Mouse (Mus musculus) embryonic facial prominence, embryonic 14.5 days (tissue): ENCODE measurements around the gene Wdr82. TPM values are rescaled to one million over a fixed set of nuclear protein-coding genes. Genes with fewer than 3 reads are reported as not detected.

Source experiments
- ATAC-seq: fragments of 200-750 bp; cut with Nextera tagmentation; 2 replicates; pipeline ENCODE4 v1.8.0; 2017; ENCODE audit warnings: low read depth, moderate number of reproducible peaks, moderate TSS enrichment
- DNase-seq: peaks from one replicate; pipeline ENCODE4 v3.0.0-alpha.2; 2015; ENCODE audit warnings: low spot score
- H3K27ac ChIP-seq: fragments of 300-500 bp; sonication (generic); replicated peaks from 2 replicates; pipeline ENCODE4 v1.5.1; 2014; ENCODE audit warnings: low read depth, mild to moderate bottlenecking, low read length, moderate library complexity
- H3K27me3 ChIP-seq: fragments of 300-500 bp; sonication (generic); replicated peaks from 2 replicates; pipeline ENCODE4 v1.6.1; 2014; ENCODE audit warnings: low read length; ENCODE audit not compliant: control insufficient read depth, insufficient read depth
- H3K36me3 ChIP-seq: fragments of 300-500 bp; sonication (generic); 2 replicates; pipeline ENCODE4 v1.6.1; 2014; ENCODE audit warnings: low read length, mixed read lengths; ENCODE audit not compliant: control insufficient read depth, insufficient read depth
- H3K4me1 ChIP-seq: fragments of 300-500 bp; sonication (generic); 2 replicates; pipeline ENCODE4 v1.6.1; 2014; ENCODE audit warnings: antibody characterized with exemption, low read length; ENCODE audit not compliant: control insufficient read depth, insufficient read depth
- H3K4me2 ChIP-seq: fragments of 300-500 bp; sonication (generic); 2 replicates; pipeline ENCODE4 v1.6.1; 2014; ENCODE audit warnings: low read depth, mild to moderate bottlenecking, low read length, moderate library complexity, mixed read lengths
- H3K4me3 ChIP-seq: fragments of 300-500 bp; sonication (generic); 2 replicates; pipeline ENCODE4 v1.5.1; 2014; ENCODE audit warnings: low read depth, mild to moderate bottlenecking, low read length
- H3K9ac ChIP-seq: fragments of 300-500 bp; sonication (generic); 2 replicates; pipeline ENCODE4 v1.6.1; 2014; ENCODE audit warnings: low read depth, mild to moderate bottlenecking, low read length, moderate library complexity, mixed read lengths
- H3K9me3 ChIP-seq: fragments of 300-500 bp; sonication (generic); 2 replicates; pipeline ENCODE4 v1.6.1; 2016; ENCODE audit warnings: low read length; ENCODE audit not compliant: control insufficient read depth
- WGBS: fragments of 180-500 bp; shearing (Covaris S2); extraction: QIAGEN DNeasy Blood & Tissue Kit; methylation state at CpG from one replicate; pipeline ENCODE4 v1.1.7; 2014; 5-methylcytosine and 5-hydroxymethylcytosine counted together
- polyA plus RNA-seq: library from polyadenylated mRNA; unstranded; fragments of >200 nt; fragmentation: Nextera tagmentation; extraction: Ambion mirVana; gene quantifications from 2 replicates; pipeline ENCODE4 v1.2.1, GENCODE M21; 2014

The Wdr82 gene
- polyA plus RNA-seq, 1 experiment from 2014 or later = 25.5 TPM

- Histone ChIP-seq H3K4me2 (no peak overlapping the region), H3K27me3 (no peaks in the 10 kb centered on the region), H3K36me3 (peaks cover 84% of the 10 kb centered on the region), H3K9me3 (no peaks in the 10 kb centered on the region), H3K4me1 (peaks cover 8% of the 10 kb centered on the region; the same call in 1 of the 2 replicates), H3K9ac (no peak overlapping the region), H3K4me3 (no peak overlapping the region), H3K27ac (no peak overlapping the region)
- no peak for ATAC-seq
- DNase-seq = no peak
- WGBS = 75% methylated on average over 2 of the region's 2 CpGs
Measured at GRCm38 (mm10) chr9:106179454-106179853, 8.7 kb downstream of the Wdr82 start.

GRCm38 (mm10) chr9:106179964-106180363 is 9.2 kb downstream of the Wdr82 start:
- no peak for ATAC-seq
- WGBS = 98% methylated on average over 3 of the region's 3 CpGs
- DNase-seq = no peak
- H3K4me1 ChIP-seq = 0 out of 2 replicates have a peak, but pooled peaks cover 4% of the 10 kb centered on the region
- H3K9ac ChIP-seq = no peak overlapping the region
- peaks cover 89% of the 10 kb centered on the region for H3K36me3 ChIP-seq
- H3K27me3 ChIP-seq = no peaks in the 10 kb centered on the region
- no peak overlapping the region for H3K4me2 ChIP-seq
- H3K9me3 ChIP-seq = no peaks in the 10 kb centered on the region
- no peak overlapping the region for H3K4me3 ChIP-seq
- H3K27ac ChIP-seq = no peak overlapping the region

- Histone ChIP-seq H3K27me3 (no peaks in the 10 kb centered on the region), H3K4me3 (no peak overlapping the region), H3K4me1 (no peaks in the 10 kb centered on the region), H3K36me3 (peaks cover 100% of the 10 kb centered on the region), H3K4me2 (no peak overlapping the region), H3K9ac (no peak overlapping the region), H3K27ac (no peak overlapping the region), H3K9me3 (no peaks in the 10 kb centered on the region)
- no peak for ATAC-seq
- WGBS = 88% methylated on average over 4 of the region's 4 CpGs
- no peak for DNase-seq
Measured at GRCm38 (mm10) chr9:106182146-106182545, 11.4 kb downstream of the Wdr82 start.

GRCm38 (mm10) chr9:106183996-106184395 is 13.3 kb downstream of the Wdr82 start:
- Histone ChIP-seq H3K9ac (no peak overlapping the region), H3K4me3 (no peak overlapping the region), H3K36me3 (peaks cover 99% of the 10 kb centered on the region), H3K4me2 (no peak overlapping the region), H3K4me1 (no peaks in the 10 kb centered on the region), H3K27me3 (no peaks in the 10 kb centered on the region), H3K27ac (no peak overlapping the region), H3K9me3 (no peaks in the 10 kb centered on the region)
- 89% methylated on average over 5 of the region's 5 CpGs for WGBS
- no peak for DNase-seq
- no peak for ATAC-seq

GRCm38 (mm10) chr9:106191355-106191754 is 20.6 kb downstream of the Wdr82 start:
- H3K27me3 ChIP-seq = no peaks in the 10 kb centered on the region
- WGBS = 100% methylated on average over 1 of the region's 1 CpGs
- H3K36me3 ChIP-seq = peaks cover 83% of the 10 kb centered on the region
- DNase-seq (no peak), ATAC-seq (no peak)
- no peak overlapping the region for H3K4me2 ChIP-seq
- no peak overlapping the region for H3K4me3 ChIP-seq
- H3K9ac ChIP-seq = no peak overlapping the region
- no peaks in the 10 kb centered on the region for H3K4me1 ChIP-seq
- no peaks in the 10 kb centered on the region for H3K9me3 ChIP-seq
- H3K27ac ChIP-seq = no peak overlapping the region

GRCm38 (mm10) chr9:106192024-106192423 is 21.3 kb downstream of the Wdr82 start:
- H3K36me3 ChIP-seq = peaks cover 83% of the 10 kb centered on the region
- no peak overlapping the region for H3K4me2 ChIP-seq

GRCm38 (mm10) chr9:106192998-106193397 is 22.3 kb downstream of the Wdr82 start:
- Histone ChIP-seq H3K4me2 (no peak overlapping the region), H3K9me3 (no peaks in the 10 kb centered on the region), H3K4me1 (peaks cover 4% of the 10 kb centered on the region; the same call in 1 of the 2 replicates), H3K36me3 (peaks cover 74% of the 10 kb centered on the region), H3K4me3 (no peak overlapping the region), H3K27ac (no peak overlapping the region), H3K9ac (no peak overlapping the region), H3K27me3 (no peaks in the 10 kb centered on the region)
- ATAC-seq (no peak), DNase-seq (no peak)
- 82% methylated on average over 1 of the region's 1 CpGs for WGBS

More at GRCm38 (mm10) chr9:106192024-106192423, 21.3 kb downstream of the Wdr82 start:
- no peaks in the 10 kb centered on the region for H3K4me1 ChIP-seq
- H3K27me3 ChIP-seq = no peaks in the 10 kb centered on the region
- H3K4me3 ChIP-seq = no peak overlapping the region
- H3K27ac ChIP-seq = no peak overlapping the region
- DNase-seq (no peak), ATAC-seq (no peak)
- 91% methylated on average over 8 of the region's 8 CpGs for WGBS
- H3K9ac ChIP-seq = no peak overlapping the region
- no peaks in the 10 kb centered on the region for H3K9me3 ChIP-seq

GRCm38 (mm10) chr9:106193930-106194807 is 23.4 kb downstream of the Wdr82 start:
- peaks cover 62% of the 10 kb centered on the region for H3K36me3 ChIP-seq
- WGBS = 84% methylated on average over 8 of the region's 8 CpGs
- no peaks in the 10 kb centered on the region for H3K9me3 ChIP-seq
- no peak overlapping the region for H3K9ac ChIP-seq
- no peak for DNase-seq
- H3K4me3 ChIP-seq = no peak overlapping the region
- no peak for ATAC-seq
- H3K27me3 ChIP-seq = no peaks in the 10 kb centered on the region
- H3K4me1 ChIP-seq = peaks cover 10% of the 10 kb centered on the region; the same call in 1 of the 2 replicates
- H3K4me2 ChIP-seq = no peak overlapping the region
- no peak overlapping the region for H3K27ac ChIP-seq

- no peak for ATAC-seq
- WGBS = 83% methylated on average over 8 of the region's 8 CpGs
Measured at GRCm38 (mm10) chr9:106195693-106196092, 25.0 kb downstream of the Wdr82 start.

More at GRCm38 (mm10) chr9:106195693-106196092, 25.0 kb downstream of the Wdr82 start:
- H3K36me3 ChIP-seq = peaks cover 47% of the 10 kb centered on the region
- H3K4me2 ChIP-seq = no peak overlapping the region
- no peak overlapping the region for H3K4me3 ChIP-seq
- H3K4me1 ChIP-seq = peaks cover 10% of the 10 kb centered on the region; the same call in 1 of the 2 replicates
- no peak for DNase-seq
- no peak overlapping the region for H3K9ac ChIP-seq
- no peaks in the 10 kb centered on the region for H3K9me3 ChIP-seq
- no peaks in the 10 kb centered on the region for H3K27me3 ChIP-seq
- H3K27ac ChIP-seq = no peak overlapping the region
